18 mouse cellular contexts compared by ENCODE assay signal in genomic region chr16:29693025-29693682, GRCm38 (mm10).
A peak's percentile ranks its signal among the peaks of the same experiment; 100 is the strongest.
DNase-seq lines count a peak whose midpoint lies in the region; ATAC-seq lines count a peak whose summit lies in the region.
"Had no signal": no experiment of that assay in that cellular context is flagged by ENCODE, and none has a peak within 500 bp of the region (broad histone marks: within the 10 kb centered on the region; RNA-seq: fewer than 3 reads in every experiment).

No protein-coding gene starts in this region.

- no peaks in the 10 kb centered on the region for H3K36me3 ChIP-seq in heart, embryonic 11.5 days (ENCODE audit: control insufficient read depth, insufficient read depth, low read length)
- no peaks in the 10 kb centered on the region for H3K36me3 ChIP-seq in neural tube, embryonic 11.5 days (ENCODE audit: control insufficient read depth, insufficient read depth, low read length)
- H3K36me3 ChIP-seq in midbrain, embryonic 11.5 days (ENCODE audit: control insufficient read depth, insufficient read depth, low read length), result no peaks in the 10 kb centered on the region
- H3K36me3 ChIP-seq: liver, embryonic 13.5 days had no signal

- H3K4me1 ChIP-seq in heart, embryonic 11.5 days (ENCODE audit: control insufficient read depth, insufficient read depth, low read length), result peaks cover 6% of the 10 kb centered on the region; the same call in 1 of the 2 replicates
- H3K4me1 ChIP-seq in neural tube, embryonic 11.5 days (ENCODE audit: control insufficient read depth, insufficient read depth, low read length), result peaks cover 15% of the 10 kb centered on the region
- peaks cover 6% of the 10 kb centered on the region for H3K4me1 ChIP-seq in midbrain, embryonic 11.5 days (ENCODE audit: control insufficient read depth, insufficient read depth, low read length)
- H3K4me1 ChIP-seq: liver, embryonic 13.5 days had no signal

- H3K27ac ChIP-seq in heart, embryonic 11.5 days (ENCODE audit: low read depth, low read length), result no peak overlapping the region
- 0 out of 2 replicates have a peak overlapping the region, but pooled peaks have one; percentile 20 for H3K27ac ChIP-seq in neural tube, embryonic 11.5 days (ENCODE audit: low read depth, low read length)
- no peak overlapping the region for H3K27ac ChIP-seq in midbrain, embryonic 11.5 days (ENCODE audit: low read depth, low read length)
- H3K27ac ChIP-seq: layer of hippocampus, adult 2 months; liver, embryonic 13.5 days had no signal

- H3K4me3 ChIP-seq in heart, embryonic 11.5 days (ENCODE audit: low read depth, low read length), result no peak overlapping the region
- H3K4me3 ChIP-seq in neural tube, embryonic 11.5 days (ENCODE audit: low read depth, low read length), result no peak overlapping the region
- no peak overlapping the region for H3K4me3 ChIP-seq in midbrain, embryonic 11.5 days (ENCODE audit: low read depth, low read length)
- H3K4me3 ChIP-seq: layer of hippocampus, adult 2 months; liver, embryonic 13.5 days; megakaryocyte, embryonic 14.5 days had no signal

- no peak overlapping the region for H3K9ac ChIP-seq in heart, embryonic 11.5 days (ENCODE audit: low read depth, low read length)
- H3K9ac ChIP-seq in neural tube, embryonic 11.5 days (ENCODE audit: low read length), result no peak overlapping the region
- no peak overlapping the region for H3K9ac ChIP-seq in midbrain, embryonic 11.5 days (ENCODE audit: low read length)
- H3K9ac ChIP-seq: liver, embryonic 13.5 days had no signal

- WGBS in heart, embryonic 11.5 days (ENCODE audit: insufficient replicate concordance), result 38% methylated on average over 5 of the region's 5 CpGs
- WGBS in neural tube, embryonic 11.5 days, result 44% methylated on average over 5 of the region's 5 CpGs
- 15% methylated on average over 5 of the region's 5 CpGs for WGBS in midbrain, embryonic 11.5 days

- no peaks in the 10 kb centered on the region for H3K9me3 ChIP-seq in heart, embryonic 11.5 days (replicated peaks; ENCODE audit: control insufficient read depth, low read length)
- no peaks in the 10 kb centered on the region for H3K9me3 ChIP-seq in neural tube, embryonic 11.5 days (ENCODE audit: control insufficient read depth, low read length)
- H3K9me3 ChIP-seq in midbrain, embryonic 11.5 days (ENCODE audit: control insufficient read depth, low read length), result no peaks in the 10 kb centered on the region
- H3K9me3 ChIP-seq: liver, embryonic 13.5 days; megakaryocyte, embryonic 14.5 days had no signal

- no peak for ATAC-seq in heart, embryonic 11.5 days (replicated peaks; ENCODE audit: insufficient number of reproducible peaks, low FRiP score, low TSS enrichment)
- no peak for ATAC-seq in neural tube, embryonic 11.5 days (ENCODE audit: insufficient read depth, low FRiP score, low TSS enrichment)
- ATAC-seq in midbrain, embryonic 11.5 days (ENCODE audit: low FRiP score), result peak; percentile 66; the same call in 1 of the 2 replicates
- no peak for ATAC-seq in erythroid progenitor cell, adult 5-6 weeks (replicated peaks; ENCODE audit: low FRiP score, poor library complexity, severe bottlenecking)
- ATAC-seq: intestine, postnatal 0 days had no signal

- H3K27me3 ChIP-seq in heart, embryonic 11.5 days (ENCODE audit: control insufficient read depth, insufficient read depth, low read length), result no peaks in the 10 kb centered on the region; the same call in 1 of the 2 replicates
- peaks cover 3% of the 10 kb centered on the region; the same call in 1 of the 2 replicates for H3K27me3 ChIP-seq in neural tube, embryonic 11.5 days (ENCODE audit: control insufficient read depth, insufficient read depth, low read length)
- H3K27me3 ChIP-seq in midbrain, embryonic 11.5 days (ENCODE audit: control insufficient read depth, insufficient read depth, low read length), result peaks cover 27% of the 10 kb centered on the region

- no peak overlapping the region for H3K4me2 ChIP-seq in heart, embryonic 11.5 days
- no peak overlapping the region for H3K4me2 ChIP-seq in neural tube, embryonic 11.5 days (ENCODE audit: low read depth)
- no peak overlapping the region for H3K4me2 ChIP-seq in midbrain, embryonic 11.5 days
- H3K4me2 ChIP-seq: liver, embryonic 13.5 days had no signal

- peak; percentile 5 for DNase-seq in heart, adult 11 months
- no peak for DNase-seq in neural tube, embryonic 11.5 days (ENCODE audit: low spot score)
- DNase-seq in neural tube, embryonic 10.5 days (ENCODE audit: extremely low spot score, low spot score), result no peak
- no peak for DNase-seq in midbrain, embryonic 11.5 days (ENCODE audit: low spot score, missing footprints)
- no peak for DNase-seq in cerebellum, postnatal 36 days
- DNase-seq in adrenal gland, adult (ENCODE audit: inconsistent age in 2 of 2, low spot score in 1 of 2), result no peak
- DNase-seq: adrenal gland, postnatal 25 days; cerebellum, adult 8-10 months; heart, postnatal 4 days; kidney, postnatal 10 days; liver, embryonic 13.5 days; spleen, adult 18-20 months; thymus, adult 2 months had no signal
